Mouse (Mus musculus): Measurements from ENCODE around the gene Ndufs8.

Gene Ndufs8

GRCm38 (mm10) chr19:3935032-3935895 lies 22.7 kb upstream of the Ndufs8 start, which contains the start of gene Unc93b1:
Gene Unc93b1 (plus strand): TSS chr19:3935186.
- DNase-seq (ENCODE audit: low read depth in 2 of 2, low spot score in 2 of 2) = peak in 1 of 2 experiments; percentile 46

- no peak for DNase-seq (ENCODE audit: low read depth in 2 of 2, low spot score in 2 of 2)
These were observed 19.1 kb upstream of the Ndufs8 start for GRCm38 (mm10) chr19:3931716-3932115.

- DNase-seq (ENCODE audit: low read depth in 2 of 2, low spot score in 2 of 2) = no peak
These were observed 17.9 kb upstream of the Ndufs8 start for GRCm38 (mm10) chr19:3930262-3931057.

GRCm38 (mm10) chr19:3929211-3929941 lies 16.8 kb upstream of the Ndufs8 start, which contains the start of gene Aldh3b1:
Gene Aldh3b1 (minus strand): TSS chr19:3929808.
- no peak for DNase-seq (ENCODE audit: low read depth in 2 of 2, low spot score in 2 of 2)

- no peak for DNase-seq (ENCODE audit: low read depth in 2 of 2, low spot score in 2 of 2)
These were observed 16.2 kb upstream of the Ndufs8 start for GRCm38 (mm10) chr19:3928779-3929178.

- no peak for DNase-seq (ENCODE audit: low read depth in 2 of 2, low spot score in 2 of 2)
These were observed 15.4 kb upstream of the Ndufs8 start for GRCm38 (mm10) chr19:3927989-3928388.

GRCm38 (mm10) chr19:3926685-3927084 lies 14.1 kb upstream of the Ndufs8 start:
- DNase-seq (ENCODE audit: low read depth in 2 of 2, low spot score in 2 of 2) = no peak

- DNase-seq (ENCODE audit: low read depth in 2 of 2, low spot score in 2 of 2) = no peak
These were observed 13.7 kb upstream of the Ndufs8 start for GRCm38 (mm10) chr19:3926279-3926678.

- DNase-seq (ENCODE audit: low read depth in 2 of 2, low spot score in 2 of 2) = no peak
These were observed 13.3 kb upstream of the Ndufs8 start for GRCm38 (mm10) chr19:3925859-3926258.

- no peak for DNase-seq (ENCODE audit: low read depth in 2 of 2, low spot score in 2 of 2)
These were observed 12.3 kb upstream of the Ndufs8 start for GRCm38 (mm10) chr19:3924868-3925267.

GRCm38 (mm10) chr19:3924190-3924589 lies 11.6 kb upstream of the Ndufs8 start:
- no peak for DNase-seq (ENCODE audit: low read depth in 2 of 2, low spot score in 2 of 2)

GRCm38 (mm10) chr19:3923586-3923985 lies 11.0 kb upstream of the Ndufs8 start:
- no peak for DNase-seq (ENCODE audit: low read depth in 2 of 2, low spot score in 2 of 2)

- DNase-seq (ENCODE audit: low read depth in 2 of 2, low spot score in 2 of 2) = no peak
These were observed 10.2 kb upstream of the Ndufs8 start for GRCm38 (mm10) chr19:3922661-3923371.

GRCm38 (mm10) chr19:3919928-3920327 lies 7.4 kb upstream of the Ndufs8 start:
- no peak for DNase-seq (ENCODE audit: low read depth in 2 of 2, low spot score in 2 of 2)

- DNase-seq (ENCODE audit: low read depth in 2 of 2, low spot score in 2 of 2) = no peak
These were observed 4.2 kb upstream of the Ndufs8 start for GRCm38 (mm10) chr19:3916727-3917126.

GRCm38 (mm10) chr19:3914535-3914934 lies 2.0 kb upstream of the Ndufs8 start:
- DNase-seq (ENCODE audit: low read depth in 2 of 2, low spot score in 2 of 2) = no peak

GRCm38 (mm10) chr19:3913692-3914091 lies 1.1 kb upstream of the Ndufs8 start:
- DNase-seq (ENCODE audit: low read depth in 2 of 2, low spot score in 2 of 2) = no peak

GRCm38 (mm10) chr19:3910206-3910605 lies 2.4 kb downstream of the Ndufs8 start:
- DNase-seq (ENCODE audit: low read depth in 2 of 2, low spot score in 2 of 2) = no peak

GRCm38 (mm10) chr19:3907876-3908660 lies 4.5 kb downstream of the Ndufs8 start:
- DNase-seq (ENCODE audit: low read depth in 2 of 2, low spot score in 2 of 2) = no peak

All from CD8-positive naive resting alpha-beta T cell, adult 2 months (primary cell).